Mouse (Mus musculus) liver, adult (tissue): ENCODE measurements around the gene Ppp3cb.
A peak's percentile ranks its signal among the peaks of the same experiment; 100 is the strongest.

Experiments
- GATA4 ChIP-seq: IDR thresholded peaks from 2 replicates; pipeline ENCODE4 v1.6.1; 2014; ENCODE audit warnings: mild to moderate bottlenecking, low read length; ENCODE audit not compliant: insufficient replicate concordance

Ppp3cb gene

DNA sequence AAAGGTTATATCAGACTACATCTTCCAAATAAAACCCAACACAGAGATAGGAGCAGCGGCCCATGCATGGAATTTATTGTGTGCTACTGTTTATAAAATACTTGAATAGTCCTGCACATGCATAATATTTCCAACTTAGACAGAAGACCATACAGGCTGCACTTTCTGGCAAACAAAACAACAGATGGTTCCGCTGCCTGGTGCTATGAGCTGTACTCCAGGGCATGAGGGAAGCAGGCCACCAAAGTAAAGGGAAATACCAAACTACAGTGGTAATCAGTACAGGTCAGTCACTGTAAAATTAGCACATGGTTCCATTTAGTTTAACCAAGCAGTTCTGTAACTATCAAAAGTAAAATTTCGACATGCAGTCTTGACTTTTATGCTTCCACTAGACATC, 46.4 kb downstream of the Ppp3cb start:
- no peak for TF ChIP-seq GATA4

DNA sequence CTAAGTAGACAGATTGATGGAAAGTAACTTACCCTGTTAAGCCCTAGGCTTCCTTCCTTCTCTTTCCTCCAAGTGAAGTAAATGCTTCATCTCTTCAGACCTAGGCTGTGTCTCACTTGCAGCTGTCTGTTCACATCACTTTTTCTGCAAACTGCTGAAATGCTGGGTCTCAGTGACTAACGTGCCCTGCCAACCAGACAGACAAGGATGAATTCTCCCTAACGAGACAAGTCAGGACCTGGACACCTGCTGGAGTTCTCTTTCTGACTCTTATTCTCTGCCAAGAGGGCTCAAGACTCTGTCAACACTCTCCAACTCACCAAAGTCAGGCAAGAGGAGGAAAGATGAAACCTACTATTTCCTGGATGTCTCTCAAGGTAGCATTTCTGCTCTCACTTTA, 49.8 kb downstream of the Ppp3cb start, which contains the start of gene Mss51:
TSS of gene Mss51 (minus strand) at position 299 of the 400 bp plus-strand sequence.
- TF ChIP-seq GATA4 = no peak

DNA sequence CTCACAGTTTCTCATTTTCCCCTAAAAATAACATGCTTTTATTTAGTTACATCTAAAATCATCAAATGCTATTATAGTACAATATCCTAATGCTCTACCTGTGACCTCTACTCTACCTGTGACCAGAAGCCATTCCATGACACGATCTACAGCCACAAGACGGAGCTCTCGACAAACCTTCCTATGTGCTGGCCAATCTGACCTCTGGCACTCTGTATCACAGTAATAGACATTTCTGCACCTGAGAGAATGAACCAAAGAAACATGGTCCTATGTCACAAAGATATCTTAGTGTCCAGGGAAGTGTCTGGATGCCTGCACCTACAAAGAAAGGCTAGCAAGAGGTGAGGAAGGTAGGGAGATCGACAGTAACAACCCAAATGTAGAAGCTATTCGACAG, 60.3 kb downstream of the Ppp3cb start:
- TF ChIP-seq GATA4 = no peak

DNA sequence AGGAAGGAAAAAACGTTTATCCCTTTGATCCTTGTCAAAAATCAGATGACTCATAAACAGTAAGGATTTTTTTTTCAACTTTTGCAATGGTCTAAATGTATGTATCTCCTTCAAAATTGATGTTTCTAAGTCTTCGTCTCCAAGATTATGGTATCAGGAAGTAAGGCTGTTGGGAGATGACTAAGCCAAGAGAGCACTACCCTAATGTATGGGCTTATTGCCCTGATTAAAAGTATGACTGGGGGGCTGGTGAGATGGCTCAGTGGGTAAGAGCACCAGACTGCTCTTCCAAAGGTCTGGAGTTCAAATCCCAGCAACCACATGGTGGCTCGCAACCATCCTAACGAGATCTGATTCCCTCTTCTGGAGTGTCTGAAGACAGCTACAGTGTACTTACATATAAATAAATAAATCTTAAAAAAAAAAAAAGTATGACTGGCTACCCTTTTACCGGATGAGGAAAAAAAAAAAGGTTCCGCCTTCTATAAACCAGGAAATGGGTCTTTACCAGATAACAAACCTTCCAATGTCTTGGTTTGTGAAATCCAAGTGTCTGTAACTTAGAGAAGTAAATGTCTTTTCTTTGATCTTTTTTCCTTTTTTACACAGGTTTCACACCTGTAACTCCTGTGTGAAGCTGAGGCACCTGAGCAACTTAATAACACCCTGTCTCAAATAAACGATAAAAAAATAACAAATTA, 64.2 kb downstream of the Ppp3cb start:
- no peak for TF ChIP-seq GATA4

DNA sequence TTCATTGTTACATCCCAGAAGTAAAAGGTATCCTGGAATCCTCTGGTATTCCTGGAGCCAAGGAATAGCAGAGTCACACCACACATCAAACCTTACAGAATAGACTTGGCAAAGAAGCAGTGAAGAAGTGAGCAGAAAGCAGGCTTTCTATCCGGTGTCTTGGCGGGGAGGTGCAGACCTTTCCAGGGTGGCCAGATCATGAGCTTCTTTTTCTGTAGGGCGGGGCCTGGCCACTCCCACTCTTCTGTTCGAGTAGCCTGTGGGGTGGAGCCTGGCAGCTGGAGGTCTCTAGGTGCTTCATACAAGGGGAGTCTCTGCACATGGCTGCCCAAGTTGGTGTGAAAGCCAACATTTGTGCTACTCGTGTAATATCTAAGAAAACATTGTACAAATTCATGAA, 65.2 kb downstream of the Ppp3cb start:
- no peak for TF ChIP-seq GATA4

DNA sequence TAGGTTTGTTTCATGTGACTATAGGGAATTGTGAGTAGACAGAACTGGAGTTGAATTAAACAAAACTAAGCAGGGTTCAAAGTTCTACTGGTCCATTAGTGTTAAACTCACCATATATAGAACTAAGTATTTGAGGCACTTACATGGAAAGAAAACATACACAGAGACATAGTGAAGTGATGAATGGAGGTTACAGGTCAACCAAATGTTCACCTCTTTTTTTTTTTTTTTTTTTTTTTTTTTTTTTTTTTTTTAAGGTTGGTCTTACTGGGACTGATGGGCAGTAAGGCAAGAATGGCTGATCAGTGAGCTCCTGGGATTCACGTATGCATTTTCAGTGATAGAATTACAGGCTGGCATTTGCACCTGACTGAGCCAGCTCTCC, 66.2 kb downstream of the Ppp3cb start:
- no peak for TF ChIP-seq GATA4

DNA sequence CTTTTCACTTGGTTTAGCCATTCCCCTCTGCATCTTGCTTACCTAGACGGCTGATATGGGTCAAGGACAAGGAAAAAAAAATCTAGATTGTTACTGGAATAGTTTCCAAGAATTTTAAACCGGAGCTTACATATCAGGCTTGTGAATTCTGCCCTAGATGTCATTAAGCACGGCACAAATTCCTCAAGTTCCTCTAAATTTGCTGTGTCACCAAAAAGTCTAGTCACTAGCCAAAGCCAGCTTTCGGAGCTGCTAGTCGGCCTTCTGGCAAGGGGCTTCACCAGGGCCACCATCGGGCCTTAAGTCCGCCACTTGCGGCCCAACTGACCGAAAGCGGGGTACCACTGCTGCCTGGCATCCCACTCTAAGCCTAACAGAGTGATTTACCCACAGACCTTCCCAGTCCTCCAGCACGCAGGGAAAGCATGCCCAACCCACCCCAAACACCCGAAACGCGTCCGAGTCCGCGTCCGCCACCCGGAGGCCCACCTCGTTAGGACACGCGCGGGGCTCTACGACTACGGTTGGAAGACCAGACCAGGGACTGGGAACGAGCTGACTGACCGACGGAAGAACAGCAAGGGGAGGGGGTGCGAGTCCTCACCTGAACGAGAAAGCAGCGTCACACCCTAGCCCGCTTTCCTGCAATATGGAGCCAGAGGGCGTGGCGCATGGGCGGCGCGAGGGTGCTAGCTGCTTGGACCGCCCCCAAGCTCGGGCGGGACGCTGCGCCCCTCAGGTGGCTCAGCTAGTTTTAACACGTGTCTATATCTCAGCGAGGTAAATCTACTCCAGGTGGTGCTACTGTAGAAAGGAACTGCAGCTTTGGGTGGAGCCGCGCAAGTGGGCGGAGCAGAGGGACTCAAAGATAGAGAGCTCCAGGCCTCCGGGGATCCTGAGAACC, 66.8 kb downstream of the Ppp3cb start, which contains the start of gene Anxa7:
TSS of gene Anxa7 (minus strand) at position 843 of the 904 bp plus-strand sequence.
- TF ChIP-seq GATA4 = no peak

DNA sequence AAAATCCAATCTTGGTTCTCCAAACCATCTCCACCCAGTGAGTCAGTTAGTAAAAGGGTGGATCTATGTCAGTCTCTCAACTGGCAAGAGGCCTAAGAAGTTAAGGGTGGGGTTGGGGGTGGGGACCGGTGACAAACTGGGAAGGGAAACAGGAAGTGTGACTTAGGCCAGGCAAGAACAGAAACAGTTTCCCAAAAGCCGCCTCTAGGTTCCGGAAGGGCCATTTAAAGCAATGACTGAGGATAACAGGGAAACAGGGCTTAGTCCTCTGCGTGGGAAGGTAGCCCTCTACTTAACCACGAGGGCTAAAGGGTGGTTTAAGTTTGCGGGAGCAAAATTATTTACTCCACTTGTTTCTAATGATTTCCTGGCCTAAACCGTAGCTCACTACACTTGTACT, 67.6 kb downstream of the Ppp3cb start:
- TF ChIP-seq GATA4 = no peak

DNA sequence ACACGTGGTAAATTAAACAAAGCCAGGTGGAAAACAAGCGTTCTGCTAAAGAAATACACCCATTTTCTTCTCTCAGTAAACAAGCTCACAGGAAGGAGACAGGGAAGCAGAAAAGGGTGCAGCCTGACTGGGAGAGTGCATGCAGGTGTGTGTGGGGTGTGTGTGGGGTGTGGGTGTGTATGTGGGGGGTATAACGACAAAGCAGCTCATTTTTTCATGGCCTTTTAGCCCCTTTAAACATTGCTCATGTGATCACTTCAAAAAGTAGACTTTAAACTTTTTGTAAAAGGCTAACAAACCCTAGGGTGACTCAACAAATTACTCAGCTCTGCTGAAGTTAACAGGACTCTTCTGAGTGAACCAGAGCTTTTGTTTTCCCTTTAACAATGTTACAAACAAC, 68.0 kb downstream of the Ppp3cb start:
- TF ChIP-seq GATA4 = no peak

DNA sequence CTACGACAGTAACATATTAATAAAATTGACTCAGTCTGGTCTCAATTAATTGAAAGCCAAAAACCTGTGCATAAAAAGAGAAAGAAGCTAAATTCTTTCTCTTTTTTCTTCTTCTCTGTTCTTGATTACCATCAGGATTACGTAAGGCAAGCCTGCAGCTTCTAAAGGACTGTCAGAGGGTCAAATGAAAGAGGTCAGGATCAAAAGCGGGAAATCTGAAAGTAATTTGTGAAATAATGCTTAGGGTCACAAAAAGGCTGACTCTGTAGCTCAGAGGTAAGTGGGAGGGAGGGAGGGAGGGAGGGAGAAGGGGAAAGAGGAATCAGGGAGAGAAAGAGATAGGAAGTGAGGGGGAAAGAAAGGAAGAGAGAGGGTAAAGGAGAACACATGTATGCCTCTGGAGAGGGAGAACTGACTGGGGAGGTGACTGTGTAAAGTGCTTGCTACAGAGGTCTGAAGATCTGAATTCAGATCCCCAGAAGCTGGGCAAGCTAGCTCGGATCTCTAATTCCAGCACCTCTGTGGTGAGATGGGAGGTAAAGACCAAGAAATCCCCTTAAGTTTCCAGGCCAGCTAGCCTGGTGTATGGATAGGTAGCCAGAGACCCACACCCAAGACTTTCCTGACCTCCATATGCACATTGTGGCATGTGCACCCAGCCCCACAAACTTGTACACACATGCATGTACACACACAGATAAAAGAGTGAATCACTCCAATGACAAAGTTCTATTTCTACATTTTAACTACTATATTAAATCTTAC, 68.9 kb downstream of the Ppp3cb start:
- TF ChIP-seq GATA4 = no peak

DNA sequence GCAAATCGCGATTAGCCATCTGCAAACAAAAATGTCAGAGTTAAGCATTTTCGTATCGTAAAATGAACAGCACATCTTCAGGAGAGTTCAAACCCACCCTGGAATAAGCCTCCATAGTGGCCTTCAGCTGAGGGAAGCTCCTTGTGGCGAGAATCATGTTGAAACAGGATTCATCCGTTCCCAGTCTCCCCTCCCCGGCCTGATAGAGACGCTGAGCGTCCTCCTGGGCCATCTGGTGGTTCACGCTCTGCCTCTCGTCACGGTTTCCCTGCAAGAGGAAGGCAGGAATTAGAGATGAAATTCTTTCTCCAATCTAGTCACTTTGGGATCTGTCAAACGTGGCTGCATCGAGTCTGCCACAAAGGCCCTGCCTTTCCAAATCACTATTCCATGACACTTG, 86.2 kb downstream of the Ppp3cb start:
- no peak for TF ChIP-seq GATA4

DNA sequence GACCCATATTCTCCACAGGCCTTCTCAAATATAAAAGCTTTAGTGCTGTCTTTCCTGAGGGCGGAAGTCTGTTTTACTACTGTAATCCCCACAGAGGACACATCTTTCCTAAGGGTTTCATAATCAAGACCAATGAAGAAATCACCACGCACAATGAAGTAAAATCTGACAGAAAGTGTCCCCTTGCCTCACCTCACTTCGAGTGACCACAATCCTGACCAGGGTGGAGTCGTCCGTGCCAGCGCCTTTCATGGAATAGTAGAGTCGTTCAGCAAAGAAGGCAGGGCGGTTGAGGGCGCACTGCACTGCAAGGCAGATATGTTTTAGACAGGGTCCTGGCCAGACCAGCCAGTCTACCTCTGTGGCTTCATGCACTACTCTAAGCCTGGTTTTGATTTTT, 88.0 kb downstream of the Ppp3cb start:
- no peak for TF ChIP-seq GATA4

DNA sequence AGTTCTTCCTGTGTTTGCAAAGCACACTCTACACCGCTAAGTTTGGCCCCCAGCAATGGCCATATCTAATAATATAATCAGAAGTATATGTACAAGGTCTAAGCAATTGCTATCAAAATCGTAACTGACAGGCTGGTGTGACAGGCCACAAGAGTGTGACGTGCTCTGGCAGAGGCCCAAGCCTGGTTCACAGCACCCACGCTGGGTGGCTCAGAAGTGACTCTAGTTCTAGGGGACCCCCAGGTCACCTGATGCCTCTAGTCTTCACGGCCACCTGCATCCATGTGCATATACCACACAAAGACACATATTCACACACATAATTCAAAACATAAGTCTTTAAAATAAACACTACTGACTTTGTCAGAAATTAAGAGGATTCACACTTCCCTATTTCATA, 93.4 kb downstream of the Ppp3cb start:
- no peak for TF ChIP-seq GATA4

DNA sequence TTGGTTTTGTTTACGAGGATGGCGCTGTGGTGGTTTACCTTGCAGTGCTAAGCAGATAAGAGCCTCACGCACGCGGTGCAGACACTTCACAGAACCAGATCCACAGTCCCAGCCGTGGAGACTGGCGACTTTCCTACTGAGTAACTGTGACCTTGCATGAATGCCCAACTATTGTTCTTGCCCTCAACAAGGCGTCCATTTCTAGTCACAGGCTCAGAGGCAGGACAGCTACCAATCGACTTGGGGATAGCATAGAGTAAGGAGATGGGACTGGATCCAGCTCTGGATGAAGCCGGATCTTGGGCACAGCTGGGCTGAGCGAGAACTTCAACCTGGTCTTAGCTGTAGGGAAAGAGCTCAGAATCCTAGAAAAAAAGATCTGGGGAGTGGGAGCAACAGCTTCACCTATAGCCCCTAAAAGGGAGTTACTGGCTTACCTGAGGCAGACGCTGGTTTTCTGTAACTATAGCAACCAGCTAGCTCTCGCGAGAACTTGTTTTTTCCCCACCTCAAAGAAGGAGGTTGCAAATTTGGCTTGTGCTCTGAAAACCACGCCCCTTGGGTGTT, 94.5 kb downstream of the Ppp3cb start, which contains the start of gene Cfap70:
TSS of gene Cfap70 (minus strand) at position 462 of the 567 bp plus-strand sequence.
- peak; percentile 31; the same call in 1 of the 2 replicates for TF ChIP-seq GATA4

DNA sequence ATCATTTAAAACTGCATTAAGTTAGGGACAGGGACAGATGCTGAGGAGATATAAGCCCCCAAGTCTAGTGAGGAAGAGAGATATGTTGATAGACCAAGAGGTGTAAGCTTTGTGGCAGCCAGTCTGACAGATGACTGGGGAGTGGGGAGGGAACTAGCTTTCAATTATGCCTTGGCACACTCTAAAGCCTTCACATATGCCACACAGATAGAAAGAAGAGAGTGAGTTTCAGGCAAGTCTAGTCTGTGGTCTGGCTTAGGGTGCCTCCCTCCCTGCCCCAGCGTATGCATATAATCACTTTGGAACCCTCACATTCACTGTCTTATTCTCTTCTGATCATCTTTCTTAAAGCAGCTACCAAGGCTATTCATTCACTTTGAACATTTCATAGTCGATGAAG, 95.1 kb downstream of the Ppp3cb start:
- TF ChIP-seq GATA4 = no peak
